8 mouse cellular contexts compared by ENCODE assay signal in genomic region chr16:32638476-32638875, GRCm38 (mm10). TPM values are rescaled to one million over a fixed set of nuclear protein-coding genes. Genes with fewer than 3 reads are reported as not detected.
A peak's percentile ranks its signal among the peaks of the same experiment; 100 is the strongest.
DNase-seq lines count a peak whose midpoint lies in the region; ATAC-seq and TF ChIP-seq lines count a peak whose summit lies in the region.

No protein-coding gene starts in this region.

- POLR2A ChIA-PET in Patski (lab: Charles Lee) = interaction anchor here (0.6 to 1.3 kb wide), 3 partner anchors 30 to 45 kb away, joined by 3 to 4 read pairs (median 3); no protein-coding TSS in a partner anchor

- no peak for DNase-seq in Patski (ENCODE audit: low read depth, low spot score)
- DNase-seq in cerebellum, postnatal 10 days = peak; percentile 93 to 94
- peak; percentile 81 to 86 for DNase-seq in frontal cortex, postnatal 25 days (ENCODE audit: low spot score in 2 of 2)
- peak; percentile 65 to 68 for DNase-seq in layer of hippocampus, postnatal 36 days
- DNase-seq in lung, postnatal 36 days = peak; percentile 96
- DNase-seq in retina, embryonic 14.5 days (ENCODE audit: low spot score) = peak; percentile 97
- DNase-seq in thymus, postnatal 25 days = peak; percentile 86

- no peak overlapping the region for H3K27ac ChIP-seq in hindbrain, embryonic 16.5 days (ENCODE audit: low read depth, low read length)

- H3K9ac ChIP-seq in hindbrain, embryonic 16.5 days (ENCODE audit: low read depth, low read length) = no peak overlapping the region

- CTCF ChIA-PET in Patski (lab: Charles Lee) = interaction anchor here (1.0 to 2.9 kb wide), 15 partner anchors 10 to 58 kb away, joined by 3 to 40 read pairs (median 6); no protein-coding TSS in a partner anchor

- H3K4me3 ChIP-seq in hindbrain, embryonic 16.5 days (ENCODE audit: low read length) = no peak overlapping the region

- in situ Hi-C loops in Patski (cut with MboI; ENCODE audit: low pct_unique_long_range_greater_than_20kb) = no loop called here

- no peak for TF ChIP-seq CTCF in Patski (IDR thresholded peaks at IDR 0.05)

- H3K4me2 ChIP-seq in hindbrain, embryonic 16.5 days (ENCODE audit: low read length) = no peak overlapping the region; the same call in 1 of the 2 replicates

- peaks cover 4% of the 10 kb centered on the region; the same call in 1 of the 2 replicates for H3K4me1 ChIP-seq in hindbrain, embryonic 16.5 days (ENCODE audit: control insufficient read depth, insufficient read depth, low read depth, low read length)

- no peaks in the 10 kb centered on the region for H3K9me3 ChIP-seq in hindbrain, embryonic 16.5 days (ENCODE audit: control insufficient read depth, low read length)

- ATAC-seq in Patski = peak; percentile 56
- ATAC-seq in hindbrain, embryonic 16.5 days = peak; percentile 70

- H3K27me3 ChIP-seq in Patski = no peaks in the 10 kb centered on the region
- no peaks in the 10 kb centered on the region for H3K27me3 ChIP-seq in hindbrain, embryonic 16.5 days (replicated peaks; ENCODE audit: control insufficient read depth, insufficient read depth, low read length)

- 8% methylated on average over 8 of the region's 8 CpGs for WGBS in hindbrain, embryonic 16.5 days

- H3K36me3 ChIP-seq in hindbrain, embryonic 16.5 days (ENCODE audit: control insufficient read depth, insufficient read depth, low read length) = no peaks in the 10 kb centered on the region

RNA-seq across cellular contexts. Expression of gene Tnk2, which starts 5.2 kb away (rescaled TPM):
- polyA plus RNA-seq in Patski (2021) = 72.0 TPM
- 19.3 and 22.6 TPM in 2 replicates for polyA plus RNA-seq in hindbrain, embryonic 16.5 days (2015; fragmentation: Nextera tagmentation; extraction: Ambion mirVana)
- 100 to 1,000 TPM; 189 to 197 TPM for total RNA-seq in layer of hippocampus, postnatal 36 days (2021)

RNA-seq across cellular contexts. Expression of gene Tfrc, which starts 29.8 kb away (rescaled TPM):
- polyA plus RNA-seq in Patski (2021) = 84.9 TPM
- 26.3 and 36.5 TPM in 2 replicates for polyA plus RNA-seq in hindbrain, embryonic 16.5 days (2015; fragmentation: Nextera tagmentation; extraction: Ambion mirVana)
- 10 to 100 TPM; 55.9 to 62.1 TPM for total RNA-seq in layer of hippocampus, postnatal 36 days (2021)
